Mouse (Mus musculus) heart, postnatal 0 days (tissue): ENCODE results near the gene F2rl3. TPM values are rescaled to one million over a fixed set of nuclear protein-coding genes. Genes with fewer than 3 reads are reported as not detected.
A peak's percentile ranks its signal among the peaks of the same experiment; 100 is the strongest.

ENCODE experiments used
- ATAC-seq: fragments of 200-750 bp; cut with Nextera tagmentation; 2 replicates; pipeline ENCODE4 v1.8.0; 2017; ENCODE audit warnings: low read depth, moderate number of reproducible peaks, moderate library complexity; ENCODE audit not compliant: insufficient read depth
- DNase-seq: peaks from one replicate; pipeline ENCODE4 v3.0.0-alpha.2; 2016; ENCODE audit warnings: low spot score
- H3K27ac ChIP-seq: fragments of 300-500 bp; sonication (generic); 2 replicates; pipeline ENCODE4 v1.5.1; 2014; ENCODE audit warnings: low read depth, mild to moderate bottlenecking
- H3K27me3 ChIP-seq: fragments of 300-500 bp; sonication (generic); 2 replicates; pipeline ENCODE4 v1.6.1; 2014; ENCODE audit warnings: low read length, mixed read lengths; ENCODE audit not compliant: control insufficient read depth, insufficient read depth
- H3K36me3 ChIP-seq: fragments of 300-500 bp; sonication (generic); replicated peaks from 2 replicates; pipeline ENCODE4 v1.6.1; 2014; ENCODE audit warnings: low read length, mixed read lengths; ENCODE audit not compliant: control insufficient read depth, insufficient read depth
- H3K4me1 ChIP-seq: fragments of 300-500 bp; sonication (generic); 2 replicates; pipeline ENCODE4 v1.6.1; 2014; ENCODE audit warnings: antibody characterized with exemption; ENCODE audit not compliant: control insufficient read depth, insufficient read depth
- H3K4me2 ChIP-seq: fragments of 300-500 bp; sonication (generic); 2 replicates; pipeline ENCODE4 v1.6.1; 2014; ENCODE audit warnings: low read depth, mild to moderate bottlenecking, low read length, moderate library complexity
- H3K4me3 ChIP-seq: fragments of 300-500 bp; sonication (generic); 2 replicates; pipeline ENCODE4 v1.5.1; 2014; ENCODE audit warnings: low read depth, low read length
- H3K9ac ChIP-seq: fragments of 300-500 bp; sonication (generic); replicated peaks from 2 replicates; pipeline ENCODE4 v1.6.1; 2014; ENCODE audit warnings: low read depth, low read length, mixed read lengths
- H3K9me3 ChIP-seq: fragments of 300-500 bp; sonication (generic); replicated peaks from 2 replicates; pipeline ENCODE4 v1.6.1; 2016; ENCODE audit warnings: low read length; ENCODE audit not compliant: control insufficient read depth
- CTCF ChIP-seq: IDR thresholded peaks from 2 replicates; pipeline ENCODE4 v1.5.1; 2016; ENCODE audit warnings: antibody characterized with exemption, control low read depth, low read depth
- EP300 ChIP-seq: IDR thresholded peaks from 2 replicates; pipeline ENCODE4 v1.6.1; 2016; ENCODE audit warnings: antibody characterized with exemption, low read depth
- WGBS: fragments of 180-500 bp; shearing (Covaris S2); extraction: QIAGEN DNeasy Blood & Tissue Kit; methylation state at CpG from one replicate; pipeline ENCODE4 v1.1.7; 2014; 5-methylcytosine and 5-hydroxymethylcytosine counted together
- polyA plus RNA-seq: library from polyadenylated mRNA; unstranded; fragments of >200 nt; fragmentation: Nextera tagmentation; extraction: Ambion mirVana; gene quantifications from 2 replicates; pipeline ENCODE4 v1.2.1, GENCODE M21; 2015
- total RNA-seq: library from RNA; depleted of rRNA; stranded (reverse); fragments of >200 nt; gene quantifications from 2 replicates; pipeline ENCODE4 v1.2.3, GENCODE M21; 2014; ENCODE audit warnings: low replicate concordance

F2rl3 gene
- total and polyA plus RNA-seq, 2 experiments from 2014 or later, result 0.46 to 1.8 TPM

- no peaks in the 10 kb centered on the region for H3K4me1 ChIP-seq
- H3K9ac ChIP-seq, result no peak overlapping the region
- H3K9me3 ChIP-seq, result no peaks in the 10 kb centered on the region
- TF ChIP-seq CTCF (no peak), EP300 (no peak)
- H3K4me3 ChIP-seq, result no peak overlapping the region
- ATAC-seq (no peak), DNase-seq (no peak)
- no peak overlapping the region for H3K27ac ChIP-seq
- H3K36me3 ChIP-seq, result peaks cover 92% of the 10 kb centered on the region
- H3K27me3 ChIP-seq, result no peaks in the 10 kb centered on the region
- H3K4me2 ChIP-seq, result no peak overlapping the region
- 90% methylated on average over 6 of the region's 6 CpGs for WGBS
Measured at GRCm38 (mm10) chr8:72750266-72750665, 11.4 kb upstream of the F2rl3 start.

GRCm38 (mm10) chr8:72751126-72751525 is 10.6 kb upstream of the F2rl3 start:
- no peaks in the 10 kb centered on the region for H3K27me3 ChIP-seq
- TF ChIP-seq CTCF (peak; percentile 16; the same call in 1 of the 2 replicates), EP300 (no peak)
- H3K36me3 ChIP-seq, result peaks cover 94% of the 10 kb centered on the region
- ATAC-seq (no peak), DNase-seq (no peak)
- H3K9ac ChIP-seq, result no peak overlapping the region
- H3K4me1 ChIP-seq, result no peaks in the 10 kb centered on the region
- 83% methylated on average over 3 of the region's 3 CpGs for WGBS
- no peaks in the 10 kb centered on the region for H3K9me3 ChIP-seq
- H3K4me2 ChIP-seq, result no peak overlapping the region
- H3K27ac ChIP-seq, result no peak overlapping the region
- H3K4me3 ChIP-seq, result no peak overlapping the region

GRCm38 (mm10) chr8:72752289-72752688 is 9.4 kb upstream of the F2rl3 start:
- TF ChIP-seq CTCF (no peak), EP300 (no peak)
- Histone ChIP-seq H3K27ac (peak overlapping the region; percentile 38; the same call in 1 of the 2 replicates), H3K9me3 (no peaks in the 10 kb centered on the region), H3K4me1 (no peaks in the 10 kb centered on the region), H3K9ac (no peak overlapping the region), H3K4me3 (no peak overlapping the region), H3K36me3 (peaks cover 94% of the 10 kb centered on the region), H3K27me3 (no peaks in the 10 kb centered on the region), H3K4me2 (no peak overlapping the region)
- DNase-seq, result no peak
- WGBS, result 65% methylated on average over 3 of the region's 3 CpGs
- ATAC-seq, result no peak

GRCm38 (mm10) chr8:72753165-72753564 is 8.5 kb upstream of the F2rl3 start:
- Histone ChIP-seq H3K9me3 (no peaks in the 10 kb centered on the region), H3K4me1 (no peaks in the 10 kb centered on the region), H3K9ac (no peak overlapping the region), H3K4me2 (no peak overlapping the region), H3K4me3 (no peak overlapping the region), H3K36me3 (peaks cover 91% of the 10 kb centered on the region), H3K27ac (no peak overlapping the region), H3K27me3 (no peaks in the 10 kb centered on the region)
- DNase-seq (no peak), ATAC-seq (no peak)
- 93% methylated on average over 9 of the region's 9 CpGs for WGBS
- TF ChIP-seq CTCF (no peak), EP300 (no peak)

GRCm38 (mm10) chr8:72753781-72754180 is 7.9 kb upstream of the F2rl3 start:
- no peak for TF ChIP-seq CTCF
- no peak for TF ChIP-seq EP300
- Histone ChIP-seq H3K4me2 (no peak overlapping the region), H3K36me3 (peaks cover 91% of the 10 kb centered on the region), H3K27me3 (no peaks in the 10 kb centered on the region), H3K9me3 (no peaks in the 10 kb centered on the region), H3K4me1 (no peaks in the 10 kb centered on the region), H3K4me3 (no peak overlapping the region), H3K27ac (no peak overlapping the region), H3K9ac (no peak overlapping the region)
- DNase-seq (no peak), ATAC-seq (no peak)
- 84% methylated on average over 2 of the region's 2 CpGs for WGBS

GRCm38 (mm10) chr8:72756031-72756430 is 5.6 kb upstream of the F2rl3 start:
- WGBS, result 96% methylated on average over 2 of the region's 2 CpGs
- H3K4me2 ChIP-seq, result no peak overlapping the region

More at GRCm38 (mm10) chr8:72756031-72756430, 5.6 kb upstream of the F2rl3 start:
- Histone ChIP-seq H3K36me3 (peaks cover 70% of the 10 kb centered on the region), H3K27ac (no peak overlapping the region), H3K9me3 (no peaks in the 10 kb centered on the region), H3K27me3 (no peaks in the 10 kb centered on the region), H3K4me3 (no peak overlapping the region), H3K9ac (no peak overlapping the region), H3K4me1 (no peaks in the 10 kb centered on the region)
- no peak for ATAC-seq
- no peak for DNase-seq
- no peak for TF ChIP-seq CTCF
- TF ChIP-seq EP300, result no peak
